20 mouse cellular contexts compared by ENCODE assay signal in genomic region chr4:139423270-139423669, GRCm38 (mm10).
"Had no signal": no experiment of that assay in that cellular context is flagged by ENCODE, and none has a peak within 500 bp of the region (broad histone marks: within the 10 kb centered on the region; RNA-seq: fewer than 3 reads in every experiment).

No protein-coding gene starts in this region.

- H3K9me3 ChIP-seq: hindbrain, embryonic 15.5 days; limb, embryonic 12.5 days; limb, embryonic 15.5 days; lung, embryonic 15.5 days; midbrain, embryonic 12.5 days; midbrain, embryonic 15.5 days; neural tube, embryonic 12.5 days; neural tube, embryonic 15.5 days had no signal

- ATAC-seq: midbrain, embryonic 15.5 days had no signal

- H3K27ac ChIP-seq: hindbrain, embryonic 15.5 days; limb, embryonic 12.5 days; limb, embryonic 15.5 days; liver, embryonic 14.5 days; lung, embryonic 15.5 days; midbrain, embryonic 12.5 days; midbrain, embryonic 15.5 days; neural tube, embryonic 12.5 days; neural tube, embryonic 15.5 days; stomach, postnatal 0 days had no signal

- H3K27me3 ChIP-seq: hindbrain, embryonic 15.5 days; limb, embryonic 12.5 days; limb, embryonic 15.5 days; lung, embryonic 15.5 days; midbrain, embryonic 12.5 days; midbrain, embryonic 15.5 days; neural tube, embryonic 12.5 days; neural tube, embryonic 15.5 days had no signal

- H3K9ac ChIP-seq: hindbrain, embryonic 15.5 days; limb, embryonic 12.5 days; limb, embryonic 15.5 days; liver, embryonic 14.5 days; lung, embryonic 15.5 days; midbrain, embryonic 12.5 days; midbrain, embryonic 15.5 days; neural tube, embryonic 12.5 days; neural tube, embryonic 15.5 days had no signal

- H3K4me3 ChIP-seq: hindbrain, embryonic 15.5 days; limb, embryonic 12.5 days; limb, embryonic 15.5 days; lung, embryonic 15.5 days; midbrain, embryonic 12.5 days; midbrain, embryonic 15.5 days; neural tube, embryonic 12.5 days; neural tube, embryonic 15.5 days had no signal

- H3K4me2 ChIP-seq: hindbrain, embryonic 15.5 days; limb, embryonic 12.5 days; limb, embryonic 15.5 days; lung, embryonic 15.5 days; midbrain, embryonic 12.5 days; midbrain, embryonic 15.5 days; neural tube, embryonic 12.5 days; neural tube, embryonic 15.5 days had no signal

- DNase-seq: left cerebral cortex, postnatal 4 days; lung, adult 18-20 months; lung, postnatal 10 days; lung, postnatal 4 days; right cerebral cortex, adult 18-20 months; right cerebral cortex, postnatal 14 days; right cerebral cortex, postnatal 4 days; thymus, adult 2 months; thymus, postnatal 14 days; thymus, postnatal 4 days had no signal

- H3K4me1 ChIP-seq: hindbrain, embryonic 15.5 days; limb, embryonic 12.5 days; limb, embryonic 15.5 days; lung, embryonic 15.5 days; midbrain, embryonic 12.5 days; midbrain, embryonic 15.5 days; neural tube, embryonic 12.5 days; neural tube, embryonic 15.5 days had no signal
